Mouse (Mus musculus): Measurements from ENCODE around the gene Fgf10. TPM values are rescaled to one million over a fixed set of nuclear protein-coding genes. Genes with fewer than 3 reads are reported as not detected.

Gene Fgf10
- polyA plus RNA-seq, 1 experiment from 2014 or later = 4.0 TPM

DNA sequence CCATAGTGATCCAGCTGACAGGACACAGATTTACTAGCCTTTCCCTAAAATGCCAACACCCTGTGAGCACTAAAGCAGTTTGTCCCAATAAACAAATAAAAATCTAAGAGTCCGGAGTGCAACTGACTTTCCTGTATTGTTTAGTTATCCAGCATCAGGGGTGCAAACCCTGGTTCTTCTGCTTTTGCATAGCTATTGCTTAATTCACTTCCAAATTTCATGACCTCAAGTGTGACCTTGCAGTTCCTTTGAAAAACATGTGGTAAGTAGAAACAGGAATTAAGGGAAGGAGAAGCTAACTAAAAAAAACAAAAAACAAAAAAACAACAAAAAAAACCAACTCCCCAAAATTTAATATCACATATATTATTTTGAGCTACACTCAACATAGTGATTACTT, 105.6 kb downstream of the Fgf10 start:
- no peak overlapping the region for H3K27ac ChIP-seq (ENCODE audit: low read depth)
- no peak overlapping the region for H3K9ac ChIP-seq (ENCODE audit: low read length)
- WGBS = 54% methylated on average over 1 of the region's 1 CpGs
- ATAC-seq (replicated peaks; ENCODE audit: low FRiP score, low TSS enrichment, low read depth) (no peak), DNase-seq (ENCODE audit: low spot score) (no peak)
- no peaks in the 10 kb centered on the region for H3K9me3 ChIP-seq (ENCODE audit: control insufficient read depth, low read length)
- H3K4me3 ChIP-seq (ENCODE audit: low read depth, low read length) = no peak overlapping the region
- H3K27me3 ChIP-seq (replicated peaks; ENCODE audit: control insufficient read depth, insufficient read depth, low read length) = no peaks in the 10 kb centered on the region
- no peaks in the 10 kb centered on the region for H3K4me1 ChIP-seq (replicated peaks; ENCODE audit: control insufficient read depth, insufficient read depth, low read length)
- no peaks in the 10 kb centered on the region for H3K36me3 ChIP-seq (ENCODE audit: control insufficient read depth, insufficient read depth, low read length)
- no peak overlapping the region for H3K4me2 ChIP-seq (ENCODE audit: low read length)

DNA sequence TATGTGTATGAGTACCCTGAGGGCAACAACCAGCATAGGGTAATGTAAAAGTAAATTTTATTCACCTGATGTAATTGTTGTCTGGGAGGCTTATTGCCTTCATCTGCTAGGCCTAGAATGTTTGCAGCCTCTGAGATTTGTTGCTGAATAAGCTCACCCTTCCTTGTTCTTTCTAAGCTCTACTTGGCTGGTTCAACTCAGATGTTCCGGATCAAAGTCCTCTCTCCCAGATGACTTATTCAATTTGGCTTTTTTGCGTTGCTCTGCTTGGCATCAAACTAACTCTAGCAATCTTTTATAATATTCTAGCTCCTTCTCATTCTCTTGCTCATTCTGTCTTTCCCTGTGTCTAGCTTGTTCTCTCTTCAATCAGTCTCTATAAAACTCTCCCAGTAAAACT, 109.6 kb downstream of the Fgf10 start:
- H3K4me2 ChIP-seq (ENCODE audit: low read length) = no peak overlapping the region
- 70% methylated on average over 2 of the region's 2 CpGs for WGBS
- no peak for DNase-seq (ENCODE audit: low spot score)
- no peak overlapping the region for H3K4me3 ChIP-seq (ENCODE audit: low read depth, low read length)
- H3K9me3 ChIP-seq (ENCODE audit: control insufficient read depth, low read length) = no peaks in the 10 kb centered on the region
- H3K27me3 ChIP-seq (replicated peaks; ENCODE audit: control insufficient read depth, insufficient read depth, low read length) = no peaks in the 10 kb centered on the region
- no peak for ATAC-seq (replicated peaks; ENCODE audit: low FRiP score, low TSS enrichment, low read depth)
- H3K36me3 ChIP-seq (ENCODE audit: control insufficient read depth, insufficient read depth, low read length) = no peaks in the 10 kb centered on the region
- H3K27ac ChIP-seq (ENCODE audit: low read depth) = no peak overlapping the region
- no peaks in the 10 kb centered on the region for H3K4me1 ChIP-seq (replicated peaks; ENCODE audit: control insufficient read depth, insufficient read depth, low read length)
- no peak overlapping the region for H3K9ac ChIP-seq (ENCODE audit: low read length)

DNA sequence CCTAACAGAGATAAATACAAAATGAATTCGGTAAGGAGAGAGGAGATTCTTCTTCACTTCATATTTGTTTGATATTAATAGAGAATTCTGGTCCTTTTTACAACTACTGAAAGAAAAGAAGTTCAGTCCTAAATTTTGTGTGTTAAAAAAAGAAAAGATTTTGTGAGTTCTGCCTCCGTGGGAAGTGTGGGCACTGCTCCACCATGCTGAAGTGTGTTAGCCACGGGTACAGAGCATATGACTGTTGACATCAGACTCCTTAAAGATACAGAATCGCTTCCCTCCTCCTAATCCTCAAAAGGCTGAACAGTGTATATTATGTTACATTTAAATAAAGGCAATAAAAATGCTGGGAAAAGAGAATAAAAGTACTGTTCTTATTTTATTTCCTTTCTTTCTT, 122.2 kb downstream of the Fgf10 start:
- H3K27ac ChIP-seq (ENCODE audit: low read depth) = no peak overlapping the region
- H3K27me3 ChIP-seq (replicated peaks; ENCODE audit: control insufficient read depth, insufficient read depth, low read length) = no peaks in the 10 kb centered on the region
- DNase-seq (ENCODE audit: low spot score) (no peak), ATAC-seq (replicated peaks; ENCODE audit: low FRiP score, low TSS enrichment, low read depth) (no peak)
- no peaks in the 10 kb centered on the region for H3K9me3 ChIP-seq (ENCODE audit: control insufficient read depth, low read length)
- H3K4me2 ChIP-seq (ENCODE audit: low read length) = no peak overlapping the region
- H3K4me1 ChIP-seq (replicated peaks; ENCODE audit: control insufficient read depth, insufficient read depth, low read length) = no peaks in the 10 kb centered on the region
- H3K4me3 ChIP-seq (ENCODE audit: low read depth, low read length) = no peak overlapping the region
- no peaks in the 10 kb centered on the region for H3K36me3 ChIP-seq (ENCODE audit: control insufficient read depth, insufficient read depth, low read length)
- no peak overlapping the region for H3K9ac ChIP-seq (ENCODE audit: low read length)
- 58% methylated on average over 4 of the region's 4 CpGs for WGBS

DNA sequence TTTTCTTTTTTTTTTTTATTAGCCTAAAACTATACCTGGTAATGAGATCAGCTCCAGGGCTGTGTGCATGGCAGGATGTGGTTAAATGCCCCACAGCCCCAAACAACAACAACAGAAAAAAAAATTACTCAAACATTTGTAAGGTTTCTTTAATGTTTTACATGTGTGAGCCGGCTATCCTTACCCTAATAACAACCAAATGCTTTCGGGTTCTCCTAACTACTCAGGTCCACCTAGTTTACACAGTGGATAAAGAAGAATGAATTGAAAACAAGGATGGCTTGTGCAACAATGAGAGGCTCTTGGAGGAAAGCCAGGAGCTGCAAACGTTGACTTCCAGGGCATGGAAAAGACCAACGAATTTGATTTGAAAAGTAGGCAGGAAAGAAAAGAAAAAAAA, 122.6 kb downstream of the Fgf10 start:
- DNase-seq (ENCODE audit: low spot score) (no peak), ATAC-seq (replicated peaks; ENCODE audit: low FRiP score, low TSS enrichment, low read depth) (no peak)
- Histone ChIP-seq H3K27ac (ENCODE audit: low read depth) (no peak overlapping the region), H3K27me3 (replicated peaks; ENCODE audit: control insufficient read depth, insufficient read depth, low read length) (no peaks in the 10 kb centered on the region), H3K4me3 (ENCODE audit: low read depth, low read length) (no peak overlapping the region), H3K4me1 (replicated peaks; ENCODE audit: control insufficient read depth, insufficient read depth, low read length) (no peaks in the 10 kb centered on the region), H3K9ac (ENCODE audit: low read length) (no peak overlapping the region), H3K36me3 (ENCODE audit: control insufficient read depth, insufficient read depth, low read length) (no peaks in the 10 kb centered on the region), H3K4me2 (ENCODE audit: low read length) (no peak overlapping the region), H3K9me3 (ENCODE audit: control insufficient read depth, low read length) (no peaks in the 10 kb centered on the region)
- WGBS = 48% methylated on average over 4 of the region's 4 CpGs

- no peak for DNase-seq (ENCODE audit: low spot score)
- H3K4me2 ChIP-seq (ENCODE audit: low read length) = no peak overlapping the region
Observed at GRCm38 (mm10) chr13:118800176-118800575, 130.6 kb downstream of the Fgf10 start.

GRCm38 (mm10) chr13:118806662-118807061, 137.1 kb downstream of the Fgf10 start:
- 81% methylated on average over 3 of the region's 3 CpGs for WGBS
- H3K36me3 ChIP-seq (ENCODE audit: control insufficient read depth, insufficient read depth, low read length) = no peaks in the 10 kb centered on the region
- no peak overlapping the region for H3K4me3 ChIP-seq (ENCODE audit: low read depth, low read length)
- no peaks in the 10 kb centered on the region for H3K9me3 ChIP-seq (ENCODE audit: control insufficient read depth, low read length)
- no peaks in the 10 kb centered on the region for H3K4me1 ChIP-seq (replicated peaks; ENCODE audit: control insufficient read depth, insufficient read depth, low read length)
- no peak for DNase-seq (ENCODE audit: low spot score)
- H3K4me2 ChIP-seq (ENCODE audit: low read length) = no peak overlapping the region
- no peaks in the 10 kb centered on the region for H3K27me3 ChIP-seq (replicated peaks; ENCODE audit: control insufficient read depth, insufficient read depth, low read length)
- no peak for ATAC-seq (replicated peaks; ENCODE audit: low FRiP score, low TSS enrichment, low read depth)
- no peak overlapping the region for H3K9ac ChIP-seq (ENCODE audit: low read length)
- no peak overlapping the region for H3K27ac ChIP-seq (ENCODE audit: low read depth)

More at GRCm38 (mm10) chr13:118800176-118800575, 130.6 kb downstream of the Fgf10 start:
- H3K4me3 ChIP-seq (ENCODE audit: low read depth, low read length) = no peak overlapping the region
- no peaks in the 10 kb centered on the region for H3K4me1 ChIP-seq (replicated peaks; ENCODE audit: control insufficient read depth, insufficient read depth, low read length)
- no peak overlapping the region for H3K27ac ChIP-seq (ENCODE audit: low read depth)
- no peaks in the 10 kb centered on the region for H3K9me3 ChIP-seq (ENCODE audit: control insufficient read depth, low read length)
- no peaks in the 10 kb centered on the region for H3K36me3 ChIP-seq (ENCODE audit: control insufficient read depth, insufficient read depth, low read length)
- no peak overlapping the region for H3K9ac ChIP-seq (ENCODE audit: low read length)
- 77% methylated on average over 4 of the region's 4 CpGs for WGBS
- no peaks in the 10 kb centered on the region for H3K27me3 ChIP-seq (replicated peaks; ENCODE audit: control insufficient read depth, insufficient read depth, low read length)
- ATAC-seq (replicated peaks; ENCODE audit: low FRiP score, low TSS enrichment, low read depth) = no peak

DNA sequence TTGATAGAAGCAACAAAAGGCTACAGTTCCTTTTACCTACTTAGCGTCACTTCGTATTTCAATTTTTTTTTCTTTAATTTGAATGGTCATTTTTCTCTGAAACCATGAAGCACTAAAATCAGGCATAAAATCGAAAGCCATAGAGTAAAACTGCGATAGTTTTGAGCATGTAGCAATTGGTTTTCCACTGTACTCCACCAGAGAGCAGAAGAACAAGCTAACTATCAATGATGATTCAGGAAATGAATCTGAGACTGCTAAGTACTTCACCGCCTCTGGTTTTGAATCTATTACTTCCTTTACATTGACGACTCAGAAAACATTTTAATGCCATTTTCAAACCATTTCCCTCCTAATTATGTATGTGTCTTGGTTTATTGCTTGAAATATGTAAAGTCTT, 150.2 kb downstream of the Fgf10 start:
- no peak overlapping the region for H3K9ac ChIP-seq (ENCODE audit: low read length)
- 89% methylated on average over 6 of the region's 6 CpGs for whole genome bisulfite sequencing
- H3K36me3 ChIP-seq (ENCODE audit: control insufficient read depth, insufficient read depth, low read length) = no peaks in the 10 kb centered on the region
- H3K27me3 ChIP-seq (replicated peaks; ENCODE audit: control insufficient read depth, insufficient read depth, low read length) = no peaks in the 10 kb centered on the region
- H3K9me3 ChIP-seq (ENCODE audit: control insufficient read depth, low read length) = no peaks in the 10 kb centered on the region
- H3K4me1 ChIP-seq (replicated peaks; ENCODE audit: control insufficient read depth, insufficient read depth, low read length) = no peaks in the 10 kb centered on the region
- no peak overlapping the region for H3K27ac ChIP-seq (ENCODE audit: low read depth)
- no peak overlapping the region for H3K4me2 ChIP-seq (ENCODE audit: low read length)
- DNase-seq (ENCODE audit: low spot score) (no peak), ATAC-seq (replicated peaks; ENCODE audit: low FRiP score, low TSS enrichment, low read depth) (no peak)
- H3K4me3 ChIP-seq (ENCODE audit: low read depth, low read length) = no peak overlapping the region

GRCm38 (mm10) chr13:118823113-118823512, 153.5 kb downstream of the Fgf10 start:
- Histone ChIP-seq H3K4me3 (ENCODE audit: low read depth, low read length) (no peak overlapping the region), H3K4me2 (ENCODE audit: low read length) (no peak overlapping the region), H3K9me3 (ENCODE audit: control insufficient read depth, low read length) (no peaks in the 10 kb centered on the region), H3K27me3 (replicated peaks; ENCODE audit: control insufficient read depth, insufficient read depth, low read length) (no peaks in the 10 kb centered on the region), H3K36me3 (ENCODE audit: control insufficient read depth, insufficient read depth, low read length) (no peaks in the 10 kb centered on the region), H3K27ac (ENCODE audit: low read depth) (no peak overlapping the region), H3K4me1 (replicated peaks; ENCODE audit: control insufficient read depth, insufficient read depth, low read length) (no peaks in the 10 kb centered on the region), H3K9ac (ENCODE audit: low read length) (no peak overlapping the region)
- DNase-seq (ENCODE audit: low spot score) = no peak
- WGBS = 77% methylated on average over 2 of the region's 2 CpGs
- no peak for ATAC-seq (replicated peaks; ENCODE audit: low FRiP score, low TSS enrichment, low read depth)

GRCm38 (mm10) chr13:118825102-118825501, 155.5 kb downstream of the Fgf10 start:
- 68% methylated on average over 4 of the region's 4 CpGs for WGBS
- no peaks in the 10 kb centered on the region for H3K4me1 ChIP-seq (replicated peaks; ENCODE audit: control insufficient read depth, insufficient read depth, low read length)
- H3K4me2 ChIP-seq (ENCODE audit: low read length) = no peak overlapping the region
- no peak for ATAC-seq (replicated peaks; ENCODE audit: low FRiP score, low TSS enrichment, low read depth)
- H3K36me3 ChIP-seq (ENCODE audit: control insufficient read depth, insufficient read depth, low read length) = no peaks in the 10 kb centered on the region
- no peak overlapping the region for H3K9ac ChIP-seq (ENCODE audit: low read length)
- DNase-seq (ENCODE audit: low spot score) = no peak
- H3K9me3 ChIP-seq (ENCODE audit: control insufficient read depth, low read length) = no peaks in the 10 kb centered on the region
- no peaks in the 10 kb centered on the region for H3K27me3 ChIP-seq (replicated peaks; ENCODE audit: control insufficient read depth, insufficient read depth, low read length)
- no peak overlapping the region for H3K27ac ChIP-seq (ENCODE audit: low read depth)
- H3K4me3 ChIP-seq (ENCODE audit: low read depth, low read length) = no peak overlapping the region

Measured in intestine, embryonic 14.5 days (tissue).